Mouse (Mus musculus) testis, adult 2 months (tissue): ENCODE data around the gene Recql.

Experiments
- CTCF ChIP-seq: fragments of 200-500 bp; IDR thresholded peaks from 2 replicates; pipeline ENCODE4 v1.5.1; 2012; ENCODE audit warnings: low read depth, mild to moderate bottlenecking, inconsistent platforms, low read length, moderate library complexity; ENCODE audit not compliant: control insufficient read depth, insufficient read depth, insufficient replicate concordance
- POLR2A ChIP-seq: fragments of 200-500 bp; IDR thresholded peaks from 2 replicates; pipeline ENCODE4 v1.6.1; 2012; ENCODE audit warnings: low read depth, mild to moderate bottlenecking, inconsistent platforms, low read length, moderate library complexity; ENCODE audit not compliant: control insufficient read depth

DNA sequence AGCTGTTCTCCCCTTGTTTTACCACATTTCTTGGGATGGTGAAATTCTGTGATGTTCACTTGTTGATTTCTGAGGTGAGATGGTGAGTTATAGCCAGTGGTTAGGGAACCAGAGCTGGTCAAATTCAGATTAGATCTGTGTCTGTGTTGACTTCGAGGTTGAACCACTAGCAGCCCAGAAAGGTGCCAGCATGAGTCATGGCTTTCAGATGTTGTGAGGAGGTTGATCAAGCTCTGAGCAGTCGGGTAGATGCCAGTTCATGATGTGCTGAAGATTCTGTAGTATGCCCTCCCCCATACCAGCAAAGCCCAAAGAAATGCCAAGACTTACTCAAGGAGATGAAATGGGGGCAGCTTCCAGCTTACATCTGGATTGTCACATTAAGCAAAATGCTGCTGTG lies 2.2 kb upstream of the Recql start:
- TF ChIP-seq CTCF = no peak
- no peak for TF ChIP-seq POLR2A
